Mouse (Mus musculus) layer of hippocampus, adult 2 months (tissue): ENCODE data around the gene Rasl11b. TPM values are rescaled to one million over a fixed set of nuclear protein-coding genes. Genes with fewer than 3 reads are reported as not detected.

Source experiments
- DNase-seq, 2 experiments: peaks; one replicate each; pipeline ENCODE4 v3.0.0; 2022; ENCODE audit warnings: low spot score in 2 of 2
- H3K27ac ChIP-seq: fragments of 200-600 bp; 2 replicates; pipeline ENCODE4 v1.8.1; 2022
- H3K4me3 ChIP-seq: fragments of 200-600 bp; 2 replicates; pipeline ENCODE4 v1.8.1; 2022; ENCODE audit warnings: mild to moderate bottlenecking
- CTCF ChIP-seq: fragments of 200-600 bp; conservative IDR thresholded peaks from 2 replicates; pipeline ENCODE4 v1.8.1; 2022; ENCODE audit warnings: antibody characterized with exemption, mild to moderate bottlenecking, moderate library complexity
- total RNA-seq, 2 experiments: library from RNA; stranded (reverse); gene quantifications; 2 replicates each; pipeline ENCODE4 v1.2.3; 2021

The Rasl11b gene
- total RNA-seq, 2 experiments from 2014 or later: 65.6 to 75.4 TPM

DNA sequence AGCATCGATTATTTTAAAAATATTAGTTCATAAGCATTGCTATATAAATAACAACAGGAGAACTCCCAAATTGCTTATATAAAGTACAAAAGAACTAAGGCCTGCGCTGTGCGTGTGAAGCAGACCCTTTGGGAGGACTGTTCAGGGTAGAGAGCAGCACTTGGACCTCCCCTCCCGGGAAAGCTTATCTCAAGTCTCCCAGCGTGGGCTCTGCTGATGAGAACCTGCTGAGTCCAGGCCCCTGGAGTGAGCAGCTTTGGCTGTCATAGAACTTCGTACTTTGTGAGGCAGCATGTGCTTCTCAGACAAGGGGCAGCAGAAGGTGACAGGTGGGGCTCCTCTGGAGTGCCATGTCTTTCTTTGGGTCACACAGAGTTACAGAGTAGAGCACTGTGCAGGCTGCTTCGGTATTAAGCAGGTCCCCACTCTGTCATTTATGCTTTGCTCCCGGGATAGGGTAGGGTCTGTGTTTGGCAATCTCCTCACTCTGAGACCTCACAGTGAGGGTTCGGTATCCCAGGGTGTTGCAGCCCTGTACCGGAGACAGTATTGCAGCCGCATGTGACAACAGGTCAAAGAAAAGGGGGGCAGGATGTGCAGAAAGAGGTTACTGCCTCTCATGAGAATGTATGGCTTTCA lies 34.8 kb downstream of the Rasl11b start:
- Histone ChIP-seq H3K4me3 (no peak overlapping the region), H3K27ac (no peak overlapping the region)
- DNase-seq: no peak
- no peak for TF ChIP-seq CTCF

DNA sequence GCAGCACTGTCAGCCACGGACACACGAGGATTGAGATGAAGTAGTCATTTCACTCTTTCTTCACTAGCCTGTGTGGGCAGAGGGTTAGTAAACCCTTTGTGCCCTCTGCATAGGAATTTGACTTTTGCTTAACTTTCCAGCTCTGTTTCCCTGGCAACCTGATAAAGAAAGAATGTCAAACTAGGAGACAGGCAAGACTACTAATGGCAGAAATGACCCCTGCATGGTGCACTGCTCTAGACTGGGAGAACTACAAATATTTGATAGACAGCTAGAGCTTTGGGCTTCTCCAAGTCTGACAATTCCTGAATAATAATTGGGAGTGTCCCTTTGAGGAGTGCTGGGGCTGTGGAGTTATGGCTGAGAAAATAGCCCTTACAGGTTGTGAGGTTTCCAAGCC lies 35.4 kb downstream of the Rasl11b start:
- H3K4me3 ChIP-seq: no peak overlapping the region
- no peak for TF ChIP-seq CTCF
- no peak overlapping the region for H3K27ac ChIP-seq
- DNase-seq: no peak

DNA sequence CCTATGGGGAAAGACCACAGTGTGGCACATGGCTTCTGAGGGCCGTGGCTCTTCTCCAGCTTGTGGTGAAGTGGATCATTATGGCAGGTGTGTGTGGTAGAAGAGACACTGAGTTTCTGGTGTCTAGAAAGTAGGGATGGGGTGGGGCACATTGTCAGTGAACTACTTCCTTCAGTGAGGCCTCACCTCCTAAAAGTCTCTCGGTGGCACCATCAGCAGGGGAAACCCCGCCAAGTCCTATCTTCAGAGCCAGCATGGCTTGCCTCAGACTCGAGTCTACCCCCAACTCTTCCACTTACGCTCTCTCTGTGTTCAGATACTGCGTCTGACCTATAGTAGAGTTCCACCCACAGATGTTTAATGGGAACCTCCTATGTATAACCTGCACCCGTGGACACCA lies 38.7 kb downstream of the Rasl11b start:
- no peak overlapping the region for H3K27ac ChIP-seq
- no peak for DNase-seq
- no peak overlapping the region for H3K4me3 ChIP-seq
- no peak for TF ChIP-seq CTCF

DNA sequence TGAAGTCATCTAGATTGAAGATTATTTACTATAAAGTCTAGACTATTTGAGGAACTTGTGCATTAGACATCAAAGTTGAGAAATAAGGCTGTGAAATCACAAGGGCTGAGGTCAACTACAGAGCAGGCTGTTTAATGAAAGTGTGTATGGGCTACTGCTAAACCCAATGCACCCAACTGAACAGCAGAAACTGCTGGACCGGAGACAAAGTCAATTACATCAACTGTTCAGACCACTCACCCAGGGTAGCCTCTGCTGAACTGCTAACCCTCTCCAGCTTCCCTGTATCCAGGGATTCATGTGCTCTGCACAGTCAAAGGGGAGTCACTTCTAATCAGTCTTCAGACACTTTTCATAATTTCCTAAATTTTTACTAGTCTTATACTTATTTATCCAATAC lies 44.3 kb downstream of the Rasl11b start:
- no peak overlapping the region for H3K27ac ChIP-seq
- TF ChIP-seq CTCF: no peak
- no peak overlapping the region for H3K4me3 ChIP-seq
- no peak for DNase-seq

DNA sequence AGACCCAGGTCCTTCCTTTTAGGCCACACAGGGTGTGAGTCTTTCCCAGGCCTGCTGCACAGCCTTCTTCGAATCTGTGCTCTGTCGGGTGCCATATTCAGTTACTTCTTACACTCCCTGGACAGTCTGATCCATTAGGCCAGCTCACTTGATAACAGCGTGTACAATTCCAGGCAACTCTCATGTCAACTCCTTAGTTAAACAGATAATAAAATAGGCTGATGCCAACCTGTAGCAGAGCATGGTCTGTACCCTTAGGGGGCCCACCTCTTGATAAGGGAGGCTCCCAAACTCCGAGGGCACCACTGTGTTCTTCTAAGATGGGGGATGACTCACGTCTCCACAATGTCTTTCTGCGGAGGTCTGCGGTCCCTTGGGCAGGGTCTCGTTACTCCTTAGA lies 45.2 kb downstream of the Rasl11b start:
- TF ChIP-seq CTCF: no peak
- no peak overlapping the region for H3K4me3 ChIP-seq
- DNase-seq: no peak
- no peak overlapping the region for H3K27ac ChIP-seq

DNA sequence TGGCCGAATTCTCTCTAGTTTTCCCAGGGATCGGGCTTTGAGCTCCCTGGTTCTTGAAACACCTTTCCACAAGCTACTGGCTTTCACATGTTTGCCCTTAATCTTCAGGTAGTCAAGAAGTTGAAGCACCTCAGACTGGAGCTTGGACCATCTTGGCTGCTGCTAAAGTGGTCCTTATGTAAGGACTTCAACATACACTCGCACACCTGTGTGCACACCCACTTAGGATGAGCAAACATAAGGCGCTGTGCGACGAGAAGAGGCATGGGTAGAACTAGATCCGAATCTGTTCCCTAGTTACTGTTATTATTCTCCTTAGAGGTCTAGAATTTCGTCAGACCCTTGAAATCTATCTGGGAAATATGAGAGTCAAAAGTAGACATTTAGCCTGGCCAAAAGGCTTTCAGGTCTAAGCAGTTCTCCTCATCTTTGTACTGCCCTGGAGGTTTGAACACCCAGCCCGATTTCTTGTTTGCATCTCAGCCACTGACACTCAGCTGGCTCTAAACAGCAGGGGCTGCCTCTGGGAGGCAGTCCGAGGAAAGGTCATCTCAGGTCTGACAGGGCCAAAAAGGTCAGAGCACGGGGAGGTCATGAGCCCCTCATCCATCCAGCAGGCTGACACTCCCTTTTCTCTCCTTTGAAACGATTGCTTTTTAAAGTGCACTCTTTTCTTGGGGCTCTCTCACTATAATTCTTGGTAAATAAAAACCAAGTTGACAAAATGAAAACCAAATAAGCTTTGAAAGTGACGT lies 46.0 kb downstream of the Rasl11b start:
- H3K4me3 ChIP-seq: no peak overlapping the region
- TF ChIP-seq CTCF: no peak

DNA sequence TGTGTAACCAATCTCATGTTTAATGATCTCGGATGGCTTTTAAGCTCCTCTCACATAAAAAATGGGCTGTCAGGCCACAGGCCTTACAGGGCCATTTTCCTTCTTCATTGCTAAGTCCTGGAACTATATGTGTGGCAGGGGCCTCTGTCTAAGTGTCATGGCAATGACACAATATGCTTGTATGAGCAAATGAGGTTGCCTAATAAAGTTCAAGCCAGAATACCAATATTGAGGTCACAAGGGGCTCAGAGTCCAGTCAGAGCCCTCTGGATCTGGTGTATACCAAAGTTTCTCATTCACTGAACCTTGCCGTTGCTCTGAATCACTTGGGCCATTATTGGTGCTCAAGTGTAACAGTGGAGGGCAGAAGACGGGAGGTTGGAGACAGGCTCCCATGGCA lies 47.6 kb downstream of the Rasl11b start:
- no peak overlapping the region for H3K4me3 ChIP-seq
- no peak for TF ChIP-seq CTCF
- no peak for DNase-seq
- H3K27ac ChIP-seq: no peak overlapping the region

More for the DNA sequence above, 46.0 kb downstream of the Rasl11b start:
- DNase-seq: no peak
- no peak overlapping the region for H3K27ac ChIP-seq

DNA sequence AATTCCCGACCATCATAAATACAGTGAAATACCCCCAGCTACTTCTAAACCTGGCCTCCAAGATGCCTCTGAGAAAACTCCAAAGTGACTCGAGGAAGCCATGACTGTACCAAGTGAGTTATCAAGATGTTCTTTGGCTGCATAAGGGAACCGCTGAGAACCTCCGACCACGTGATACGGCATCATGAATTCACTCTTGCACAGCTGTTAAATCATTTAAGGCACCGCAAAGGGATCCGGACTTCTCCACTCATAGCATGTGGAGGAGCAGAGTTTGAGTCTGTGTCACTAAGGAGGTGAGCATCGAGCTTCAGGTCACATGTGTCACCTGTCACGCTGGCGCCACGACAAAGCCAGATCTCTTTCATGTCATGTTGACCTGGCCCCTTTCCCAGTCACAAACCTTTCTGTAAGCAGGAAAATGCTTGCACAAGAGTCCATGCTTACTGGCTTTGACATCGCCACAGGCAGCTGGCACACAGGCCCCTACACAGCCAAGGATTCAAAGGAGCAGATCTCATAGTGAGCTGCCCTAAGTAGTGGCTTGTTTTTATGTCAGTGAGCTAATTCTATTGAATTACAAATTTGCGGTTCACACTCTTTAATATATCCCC lies 49.4 kb downstream of the Rasl11b start:
- no peak overlapping the region for H3K4me3 ChIP-seq
- DNase-seq: no peak
- H3K27ac ChIP-seq: no peak overlapping the region
- TF ChIP-seq CTCF: no peak

DNA sequence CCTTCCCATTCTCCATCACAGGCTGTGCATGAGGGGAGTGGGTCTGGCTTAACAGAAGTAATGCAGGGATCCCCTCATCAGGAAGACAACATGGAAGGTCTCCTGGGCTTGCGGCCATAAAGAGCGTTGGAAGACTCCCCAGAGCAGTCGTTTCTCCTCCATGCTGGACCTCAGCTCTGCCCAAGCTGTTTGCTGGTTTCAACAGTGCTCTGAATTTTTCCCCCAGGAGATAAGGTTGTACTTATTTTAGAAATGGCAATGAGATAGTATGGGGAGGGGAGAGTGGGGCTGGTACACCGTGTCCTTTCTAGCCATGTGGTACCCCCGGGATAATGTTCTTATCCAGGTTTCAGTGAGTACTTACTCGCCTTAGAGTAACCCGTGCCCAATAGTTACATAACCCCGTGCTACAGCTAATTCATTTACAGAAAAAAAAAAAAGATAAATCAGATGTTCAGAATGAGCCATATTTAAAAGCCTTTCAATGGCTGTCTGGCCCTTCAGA lies 50.6 kb downstream of the Rasl11b start:
- TF ChIP-seq CTCF: no peak
- DNase-seq: no peak
- Histone ChIP-seq H3K4me3 (no peak overlapping the region), H3K27ac (no peak overlapping the region)

DNA sequence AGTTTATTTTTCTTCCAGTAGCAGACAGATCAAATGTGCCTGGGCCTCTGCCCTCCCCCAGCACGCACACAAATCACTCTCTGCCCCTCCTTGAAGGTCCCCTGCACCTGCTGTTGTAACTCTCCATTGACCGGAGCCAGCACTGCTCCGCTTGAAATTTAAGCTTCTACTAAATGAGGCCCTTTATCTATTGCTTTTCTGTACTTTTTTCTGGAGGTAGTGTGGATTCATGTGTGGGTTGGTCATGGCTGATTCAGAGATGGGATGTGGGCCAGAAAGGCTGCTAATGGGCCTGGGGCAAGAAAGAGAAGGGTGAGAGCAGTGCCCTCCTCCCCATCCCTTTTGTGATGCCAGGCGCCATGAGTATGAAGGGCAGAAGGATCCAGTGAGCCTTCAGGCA lies 51.4 kb downstream of the Rasl11b start:
- H3K4me3 ChIP-seq: no peak overlapping the region
- DNase-seq: no peak
- TF ChIP-seq CTCF: no peak
- no peak overlapping the region for H3K27ac ChIP-seq

DNA sequence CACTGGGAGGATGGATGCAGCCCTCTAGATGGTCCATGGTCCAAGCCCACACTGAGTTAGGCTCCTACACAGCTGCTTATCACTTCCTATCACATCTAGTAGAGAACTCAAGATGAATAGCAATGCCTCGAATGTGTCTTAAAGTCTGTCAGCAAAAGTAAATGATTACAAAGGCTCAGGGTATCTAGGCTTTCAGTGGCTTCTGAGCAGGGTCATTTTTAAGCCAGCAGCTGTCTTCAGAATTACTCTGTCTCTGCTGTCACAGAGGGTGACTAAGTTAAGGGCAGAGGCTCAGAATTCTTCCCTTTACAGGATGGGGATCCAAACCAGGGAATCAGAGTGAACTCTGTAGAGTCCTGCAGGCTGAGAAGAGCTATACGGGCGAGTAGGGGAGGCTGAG lies 51.9 kb downstream of the Rasl11b start:
- no peak for TF ChIP-seq CTCF
- Histone ChIP-seq H3K4me3 (no peak overlapping the region), H3K27ac (no peak overlapping the region)
- no peak for DNase-seq

Other genes starting within 250 kb of the Rasl11b start
- gene Usp46, start 126.9 kb upstream of the Rasl11b start, total RNA-seq: 100 to 1,000 TPM; 135 to 138 TPM